Mouse (Mus musculus): ENCODE measurements at regions not wholly inside any gene's neighbourhood (a gene's known extent, or its start where the extent isn't known, plus 50 kb on each side); places are given as distances from the start of the nearest gene placed in this dataset.

- peaks cover 4% of the 10 kb centered on the region; the same call in 1 of the 2 replicates for H3K9me3 ChIP-seq (ENCODE audit: control insufficient read depth, low read length)
- ATAC-seq (ENCODE audit: low FRiP score), result no peak
- no peak overlapping the region for H3K4me2 ChIP-seq
- H3K9ac ChIP-seq (ENCODE audit: low read length), result no peak overlapping the region
- H3K27ac ChIP-seq (ENCODE audit: low read depth, low read length), result no peak overlapping the region
- 74% methylated on average over 2 of the region's 2 CpGs for WGBS
- H3K4me1 ChIP-seq (ENCODE audit: control insufficient read depth, insufficient read depth, low read length), result no peaks in the 10 kb centered on the region
- no peaks in the 10 kb centered on the region for H3K36me3 ChIP-seq (ENCODE audit: control insufficient read depth, insufficient read depth, low read length)
- H3K4me3 ChIP-seq (ENCODE audit: low read depth, low read length), result no peak overlapping the region
- DNase-seq (ENCODE audit: low spot score, missing footprints), result no peak
- no peaks in the 10 kb centered on the region for H3K27me3 ChIP-seq (ENCODE audit: control insufficient read depth, insufficient read depth, low read length)
These were observed 191.8 kb upstream of the Nlrp1b start for GRCm38 (mm10) chr11:71422291-71422840.

DNA sequence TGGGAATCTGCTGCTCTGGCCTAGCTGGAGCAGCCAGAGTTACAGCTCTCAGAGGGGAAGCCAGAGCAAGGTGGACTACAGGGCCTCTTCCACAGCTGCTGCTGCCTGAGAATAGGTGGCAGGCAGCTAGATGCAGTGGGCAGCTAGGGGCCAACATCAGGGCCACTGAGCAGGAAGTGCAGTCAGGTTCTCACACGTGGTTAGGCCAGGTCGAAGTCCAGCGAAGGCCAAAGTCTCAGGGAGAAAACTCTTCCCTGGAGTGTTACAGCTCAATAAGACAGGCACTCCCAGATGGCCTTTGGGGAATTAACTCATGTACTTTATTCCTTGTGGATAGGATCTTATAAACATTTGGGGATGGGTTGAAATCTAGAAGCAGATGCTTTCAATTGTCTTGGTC lies 192.7 kb upstream of the Nlrp1b start:
- H3K27ac ChIP-seq (ENCODE audit: low read depth, low read length), result no peak overlapping the region
- WGBS, result 89% methylated on average over 3 of the region's 3 CpGs

DNA sequence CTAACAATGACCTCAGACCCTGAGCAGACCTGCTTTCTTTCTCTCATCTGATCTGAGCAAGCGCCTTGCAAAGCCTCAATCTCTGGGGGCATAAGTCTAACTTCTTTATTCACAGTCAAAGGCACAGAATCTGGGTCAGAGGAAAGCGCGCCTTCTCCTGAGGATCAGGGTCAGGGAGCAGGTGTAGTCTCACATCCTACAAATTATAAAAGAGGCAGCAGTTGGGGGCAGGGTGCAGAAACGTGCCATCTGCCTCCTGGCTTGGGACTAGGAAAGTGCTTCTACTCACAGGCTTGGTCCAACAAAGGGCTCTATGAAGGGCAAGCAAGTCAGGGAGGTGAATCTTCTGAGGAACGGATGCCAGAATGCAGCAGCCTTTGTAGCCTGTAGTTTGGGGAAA lies 194.3 kb upstream of the Nlrp1b start:
- H3K9me3 ChIP-seq (ENCODE audit: control insufficient read depth, low read length), result peaks cover 4% of the 10 kb centered on the region; the same call in 1 of the 2 replicates
- no peak overlapping the region for H3K4me3 ChIP-seq (ENCODE audit: low read depth, low read length)
- no peak overlapping the region for H3K27ac ChIP-seq (ENCODE audit: low read depth, low read length)

More for the DNA sequence above, 192.7 kb upstream of the Nlrp1b start:
- DNase-seq (ENCODE audit: low spot score, missing footprints), result no peak
- Histone ChIP-seq H3K4me1 (ENCODE audit: control insufficient read depth, insufficient read depth, low read length) (no peaks in the 10 kb centered on the region), H3K27me3 (ENCODE audit: control insufficient read depth, insufficient read depth, low read length) (no peaks in the 10 kb centered on the region), H3K9me3 (ENCODE audit: control insufficient read depth, low read length) (peaks cover 4% of the 10 kb centered on the region; the same call in 1 of the 2 replicates), H3K4me3 (ENCODE audit: low read depth, low read length) (no peak overlapping the region), H3K9ac (ENCODE audit: low read length) (no peak overlapping the region), H3K36me3 (ENCODE audit: control insufficient read depth, insufficient read depth, low read length) (no peaks in the 10 kb centered on the region), H3K4me2 (no peak overlapping the region)
- ATAC-seq (ENCODE audit: low FRiP score), result no peak

GRCm38 (mm10) chr11:71429739-71430138 lies 199.2 kb upstream of the Nlrp1b start:
- no peak overlapping the region for H3K27ac ChIP-seq (ENCODE audit: low read depth, low read length)
- H3K4me3 ChIP-seq (ENCODE audit: low read depth, low read length), result no peak overlapping the region
- ATAC-seq (ENCODE audit: low FRiP score), result no peak
- no peak for DNase-seq (ENCODE audit: low spot score, missing footprints)
- WGBS, result 95% methylated on average over 22 of the region's 22 CpGs
- H3K4me2 ChIP-seq, result no peak overlapping the region
- H3K9ac ChIP-seq (ENCODE audit: low read length), result no peak overlapping the region
- peaks cover 4% of the 10 kb centered on the region; the same call in 1 of the 2 replicates for H3K9me3 ChIP-seq (ENCODE audit: control insufficient read depth, low read length)
- H3K36me3 ChIP-seq (ENCODE audit: control insufficient read depth, insufficient read depth, low read length), result no peaks in the 10 kb centered on the region
- 0 out of 2 replicates have a peak, but pooled peaks cover under 1% of the 10 kb centered on the region for H3K4me1 ChIP-seq (ENCODE audit: control insufficient read depth, insufficient read depth, low read length)
- no peaks in the 10 kb centered on the region for H3K27me3 ChIP-seq (ENCODE audit: control insufficient read depth, insufficient read depth, low read length)

More for the DNA sequence above, 194.3 kb upstream of the Nlrp1b start:
- no peak for ATAC-seq (ENCODE audit: low FRiP score)
- DNase-seq (ENCODE audit: low spot score, missing footprints), result no peak
- no peaks in the 10 kb centered on the region for H3K27me3 ChIP-seq (ENCODE audit: control insufficient read depth, insufficient read depth, low read length)
- no peak overlapping the region for H3K9ac ChIP-seq (ENCODE audit: low read length)
- H3K4me1 ChIP-seq (ENCODE audit: control insufficient read depth, insufficient read depth, low read length), result no peaks in the 10 kb centered on the region
- WGBS, result 72% methylated on average over 5 of the region's 5 CpGs
- H3K36me3 ChIP-seq (ENCODE audit: control insufficient read depth, insufficient read depth, low read length), result no peaks in the 10 kb centered on the region
- no peak overlapping the region for H3K4me2 ChIP-seq

GRCm38 (mm10) chr11:71434241-71434640 lies 203.7 kb upstream of the Nlrp1b start:
- Histone ChIP-seq H3K9me3 (ENCODE audit: control insufficient read depth, low read length) (no peaks in the 10 kb centered on the region), H3K4me1 (ENCODE audit: control insufficient read depth, insufficient read depth, low read length) (peaks cover 5% of the 10 kb centered on the region; the same call in 1 of the 2 replicates), H3K27me3 (ENCODE audit: control insufficient read depth, insufficient read depth, low read length) (no peaks in the 10 kb centered on the region), H3K36me3 (ENCODE audit: control insufficient read depth, insufficient read depth, low read length) (no peaks in the 10 kb centered on the region), H3K9ac (ENCODE audit: low read length) (no peak overlapping the region), H3K4me3 (ENCODE audit: low read depth, low read length) (no peak overlapping the region), H3K4me2 (no peak overlapping the region), H3K27ac (ENCODE audit: low read depth, low read length) (no peak overlapping the region)
- WGBS, result 50% methylated on average over 6 of the region's 6 CpGs
- no peak for ATAC-seq (ENCODE audit: low FRiP score)
- peak; percentile 80 for DNase-seq (ENCODE audit: low spot score, missing footprints)

DNA sequence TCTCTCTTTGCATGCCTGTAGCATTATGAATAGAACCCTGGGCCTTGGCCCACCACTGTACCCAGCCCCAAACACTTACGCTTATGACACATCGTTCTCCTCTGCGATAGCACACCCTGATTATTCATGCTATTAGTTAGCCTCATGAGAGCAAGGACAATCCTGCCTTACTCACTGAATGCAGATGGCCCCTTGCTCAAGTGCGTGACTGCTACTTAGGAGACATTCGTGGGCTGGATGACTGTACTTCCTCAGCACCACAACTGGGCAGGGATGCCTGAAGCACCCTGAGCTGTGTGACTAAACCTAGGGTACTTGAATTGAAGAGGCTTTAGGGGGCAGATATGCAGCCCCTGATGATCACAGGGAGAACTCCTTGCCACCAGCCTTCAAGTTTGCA lies 204.4 kb upstream of the Nlrp1b start:
- Histone ChIP-seq H3K27ac (ENCODE audit: low read depth, low read length) (no peak overlapping the region), H3K9ac (ENCODE audit: low read length) (no peak overlapping the region)

GRCm38 (mm10) chr11:71435745-71436144 lies 205.2 kb upstream of the Nlrp1b start:
- H3K4me1 ChIP-seq (ENCODE audit: control insufficient read depth, insufficient read depth, low read length), result peaks cover 13% of the 10 kb centered on the region; the same call in 1 of the 2 replicates
- no peak for ATAC-seq (ENCODE audit: low FRiP score)
- peak; percentile 64 for DNase-seq (ENCODE audit: low spot score, missing footprints)
- no peak overlapping the region for H3K9ac ChIP-seq (ENCODE audit: low read length)
- no peaks in the 10 kb centered on the region for H3K27me3 ChIP-seq (ENCODE audit: control insufficient read depth, insufficient read depth, low read length)
- 63% methylated on average over 8 of the region's 8 CpGs for WGBS
- H3K4me3 ChIP-seq (ENCODE audit: low read depth, low read length), result no peak overlapping the region
- no peak overlapping the region for H3K4me2 ChIP-seq
- no peak overlapping the region for H3K27ac ChIP-seq (ENCODE audit: low read depth, low read length)
- no peaks in the 10 kb centered on the region for H3K9me3 ChIP-seq (ENCODE audit: control insufficient read depth, low read length)
- H3K36me3 ChIP-seq (ENCODE audit: control insufficient read depth, insufficient read depth, low read length), result no peaks in the 10 kb centered on the region

More for the DNA sequence above, 204.4 kb upstream of the Nlrp1b start:
- Histone ChIP-seq H3K9me3 (ENCODE audit: control insufficient read depth, low read length) (no peaks in the 10 kb centered on the region), H3K4me1 (ENCODE audit: control insufficient read depth, insufficient read depth, low read length) (peaks cover 10% of the 10 kb centered on the region; the same call in 1 of the 2 replicates), H3K36me3 (ENCODE audit: control insufficient read depth, insufficient read depth, low read length) (no peaks in the 10 kb centered on the region), H3K4me2 (no peak overlapping the region), H3K4me3 (ENCODE audit: low read depth, low read length) (no peak overlapping the region), H3K27me3 (ENCODE audit: control insufficient read depth, insufficient read depth, low read length) (no peaks in the 10 kb centered on the region)
- ATAC-seq (ENCODE audit: low FRiP score) (no peak), DNase-seq (ENCODE audit: low spot score, missing footprints) (no peak)
- 79% methylated on average over 5 of the region's 5 CpGs for WGBS

GRCm38 (mm10) chr11:71436335-71436734 lies 205.8 kb upstream of the Nlrp1b start:
- Histone ChIP-seq H3K27ac (ENCODE audit: low read depth, low read length) (no peak overlapping the region), H3K9me3 (ENCODE audit: control insufficient read depth, low read length) (no peaks in the 10 kb centered on the region), H3K4me1 (ENCODE audit: control insufficient read depth, insufficient read depth, low read length) (peaks cover 13% of the 10 kb centered on the region; the same call in 1 of the 2 replicates), H3K9ac (ENCODE audit: low read length) (no peak overlapping the region), H3K4me3 (ENCODE audit: low read depth, low read length) (no peak overlapping the region), H3K4me2 (no peak overlapping the region), H3K27me3 (ENCODE audit: control insufficient read depth, insufficient read depth, low read length) (no peaks in the 10 kb centered on the region), H3K36me3 (ENCODE audit: control insufficient read depth, insufficient read depth, low read length) (no peaks in the 10 kb centered on the region)
- 59% methylated on average over 1 of the region's 1 CpGs for WGBS
- ATAC-seq (ENCODE audit: low FRiP score), result no peak
- no peak for DNase-seq (ENCODE audit: low spot score, missing footprints)

- DNase-seq (ENCODE audit: low spot score, missing footprints) (peak; percentile 74), ATAC-seq (ENCODE audit: low FRiP score) (no peak)
- WGBS, result 88% methylated on average over 2 of the region's 2 CpGs
- peaks cover 13% of the 10 kb centered on the region; the same call in 1 of the 2 replicates for H3K4me1 ChIP-seq (ENCODE audit: control insufficient read depth, insufficient read depth, low read length)
- no peaks in the 10 kb centered on the region for H3K27me3 ChIP-seq (ENCODE audit: control insufficient read depth, insufficient read depth, low read length)
- H3K9ac ChIP-seq (ENCODE audit: low read length), result no peak overlapping the region
- no peak overlapping the region for H3K4me2 ChIP-seq
- no peaks in the 10 kb centered on the region for H3K9me3 ChIP-seq (ENCODE audit: control insufficient read depth, low read length)
- H3K36me3 ChIP-seq (ENCODE audit: control insufficient read depth, insufficient read depth, low read length), result no peaks in the 10 kb centered on the region
- H3K4me3 ChIP-seq (ENCODE audit: low read depth, low read length), result no peak overlapping the region
- H3K27ac ChIP-seq (ENCODE audit: low read depth, low read length), result no peak overlapping the region
These were observed 206.3 kb upstream of the Nlrp1b start for GRCm38 (mm10) chr11:71436801-71437200.
